ENCODE assay signal across 8 mouse cellular contexts in the genomic region with DNA sequence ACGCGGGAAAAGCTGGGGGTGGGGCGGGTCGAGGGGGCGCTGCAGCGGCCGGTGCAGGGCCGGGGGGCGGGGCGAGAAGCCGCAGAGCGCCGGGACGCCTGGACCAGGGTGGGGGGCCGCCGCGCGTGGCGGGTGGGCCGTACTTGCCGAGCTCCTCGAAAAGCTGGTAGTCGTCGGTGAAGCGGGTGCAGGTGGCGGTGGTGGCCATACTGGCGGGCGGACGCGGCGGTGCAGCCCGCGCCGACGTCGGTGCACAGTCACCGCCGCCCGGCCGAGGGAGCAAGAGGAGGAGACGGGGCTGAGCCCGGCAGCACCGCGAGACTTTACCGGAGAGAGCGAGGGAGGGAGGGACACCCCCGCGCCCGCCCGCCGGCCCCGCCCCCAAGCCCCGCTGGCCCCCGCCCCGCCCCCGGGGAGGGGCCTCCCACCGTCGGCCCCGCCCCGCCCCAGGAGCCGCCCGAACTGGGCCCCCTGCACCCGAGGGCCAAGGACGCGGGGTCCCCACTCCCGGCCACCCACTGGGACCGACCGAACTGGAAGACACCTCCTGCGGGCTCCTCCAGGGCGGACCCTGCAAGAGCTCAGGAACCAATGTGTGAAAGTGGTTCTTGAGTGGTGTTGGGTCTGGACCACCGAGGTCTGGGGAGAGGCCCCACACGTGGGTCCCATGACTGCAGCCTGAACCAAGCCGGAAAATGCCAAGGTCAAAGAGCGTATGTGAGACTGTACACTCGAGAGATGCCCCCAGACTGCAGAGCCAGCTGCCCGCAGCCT. TPM values are rescaled to one million over a fixed set of nuclear protein-coding genes. Genes with fewer than 3 reads are reported as not detected.
DNase-seq lines count a peak whose midpoint lies in the region; ATAC-seq and TF ChIP-seq lines count a peak whose summit lies in the region.

A gene (minus strand): TSS at position 331 of the 774 bp plus-strand sequence.

- ATAC-seq in hindbrain, embryonic 11.5 days (ENCODE audit: low FRiP score): peak; percentile 86

- H3K4me2 ChIP-seq in hindbrain, embryonic 11.5 days (replicated peaks; ENCODE audit: low read depth, low read length): peak within 1 kb of the TSS; percentile 83

- H3K4me1 ChIP-seq in cerebellum, adult 2 months (ENCODE audit: control insufficient read depth, insufficient read depth, low read length): no peaks in the 10 kb centered on the region; the same call in 1 of the 2 replicates
- H3K4me1 ChIP-seq in hindbrain, embryonic 11.5 days (replicated peaks; ENCODE audit: control insufficient read depth, insufficient read depth, low read length): 0 out of 2 replicates have a peak, but pooled peaks cover 7% of the 10 kb centered on the region

- no peaks in the 10 kb centered on the region for H3K27me3 ChIP-seq in cerebellum, adult 2 months (ENCODE audit: control insufficient read depth, insufficient read depth, low read length)
- no peaks in the 10 kb centered on the region; the same call in 1 of the 2 replicates for H3K27me3 ChIP-seq in hindbrain, embryonic 11.5 days (ENCODE audit: control insufficient read depth, insufficient read depth, low read length)

- TF ChIP-seq CTCF in cerebellum, adult 2 months (IDR thresholded peaks at IDR 0.05; ENCODE audit: borderline replicate concordance, insufficient read depth, low read depth, low read length): no peak

- H3K4me3 ChIP-seq in cerebellum, adult 2 months (replicated peaks; ENCODE audit: insufficient read depth, low read depth, low read length): peak within 1 kb of the TSS; percentile 86
- H3K4me3 ChIP-seq in hindbrain, embryonic 11.5 days (ENCODE audit: low read depth, low read length): peak within 1 kb of the TSS; percentile 68
- peak within 1 kb of the TSS; percentile 42 for H3K4me3 ChIP-seq in macrophage (ENCODE audit: inconsistent target)

- peak; percentile 88 for DNase-seq in Muller cell, postnatal 12 days (ENCODE audit: inconsistent ontology term)
- peak; percentile 80 to 82 for DNase-seq in cerebellum, adult 2 months
- peak; percentile 76 for DNase-seq in forelimb bud, embryonic 11.5 days (ENCODE audit: low read depth, low spot score)
- DNase-seq in hindbrain, embryonic 11.5 days (ENCODE audit: low spot score): peak; percentile 85
- peak; percentile 57 to 58 for DNase-seq in layer of hippocampus, postnatal 25 days (ENCODE audit: extremely low spot score in 1 of 2, low spot score in 1 of 2)
- DNase-seq in retina, postnatal 7 days (ENCODE audit: low read depth, low spot score): peak; percentile 65
- DNase-seq in urinary bladder, adult 2 months (ENCODE audit: low spot score): peak; percentile 77

- H3K36me3 ChIP-seq in hindbrain, embryonic 11.5 days (ENCODE audit: control insufficient read depth, insufficient read depth, low read length): no peaks in the 10 kb centered on the region
- H3K36me3 ChIP-seq in macrophage (ENCODE audit: inconsistent target): peaks cover 17% of the 10 kb centered on the region

- TF ChIP-seq POLR2A in cerebellum, adult 2 months (IDR thresholded peaks at IDR 0.05; ENCODE audit: borderline replicate concordance, insufficient read depth, low read length): peak; percentile 58; the same call in 1 of the 2 replicates

- under 1% methylated on average over 63 of the region's 76 CpGs for WGBS in cerebellum, adult 2 months
- WGBS in hindbrain, embryonic 11.5 days: 0% methylated on average over 31 of the region's 76 CpGs
- under 1% methylated on average over 40 of the region's 76 CpGs for WGBS in macrophage (ENCODE audit: missing documents)

- peak within 1 kb of the TSS; percentile 68; the same call in 1 of the 2 replicates for H3K27ac ChIP-seq in cerebellum, adult 2 months (ENCODE audit: insufficient read depth, low read length)
- peak within 1 kb of the TSS; percentile 86 for H3K27ac ChIP-seq in hindbrain, embryonic 11.5 days (ENCODE audit: low read depth, low read length)
- peak within 1 kb of the TSS; percentile 19; the same call in 1 of the 2 replicates for H3K27ac ChIP-seq in macrophage

- peak within 1 kb of the TSS; percentile 81 for H3K9ac ChIP-seq in hindbrain, embryonic 11.5 days (ENCODE audit: low read depth, low read length)

- peaks cover 40% of the 10 kb centered on the region for H3K79me2 ChIP-seq in macrophage (ENCODE audit: inconsistent target)

- no peaks in the 10 kb centered on the region for H3K9me3 ChIP-seq in hindbrain, embryonic 11.5 days (ENCODE audit: control insufficient read depth, low read length)

RNA-seq across cellular contexts. Expression of the gene that starts here (rescaled TPM):
- 217 and 222 TPM in 2 replicates for polyA plus RNA-seq in cerebellum, adult 2 months (2012; rRNA removed)
- 44.2 and 46.8 TPM in 2 replicates for polyA plus RNA-seq in hindbrain, embryonic 11.5 days (2014; fragmentation: Nextera tagmentation; extraction: Ambion mirVana)
- total RNA-seq in layer of hippocampus, postnatal 25 days (2021): 100 to 1,000 TPM; 205 to 212 TPM
- 100 to 1,000 TPM in 3 of 26 experiments, 10 to 100 TPM in 23; 14.3 to 109 (median 64.6) TPM for total RNA-seq in macrophage (2018; cell fraction: chromatin; rRNA removed)
- 10 to 100 TPM in 19 of 26 experiments, 1 to 10 TPM in 7; 4.5 to 18.4 (median 13.5) TPM for total RNA-seq in macrophage (2018; cell fraction: cytosol; rRNA removed)
- 10 to 100 TPM in 25 of 26 experiments, 1 to 10 TPM in 1; 7.4 to 72.9 (median 29.9) TPM for total RNA-seq in macrophage (2018; cell fraction: nucleus; rRNA removed)
- polyA plus RNA-seq in macrophage (2018): 12.2 to 24.7 TPM (median 16.2 TPM) in 3 replicates
- polyA plus RNA-seq in urinary bladder, adult 2 months (2012; rRNA removed): 134 and 139 TPM in 2 replicates

Comparison
In these comparisons a context has a peak if more than half of its experiments do, and no peak if none do; other contexts are left out.
1. Peak in every context shown above with its lines: DNase-seq, ATAC-seq, H3K4me3 ChIP-seq and H3K27ac ChIP-seq.
2. H3K27ac ChIP-seq: peak in every context shown above with its lines; median percentile 86 in hindbrain, embryonic 11.5 days; 68 in cerebellum, adult 2 months; 19 in macrophage.